10 mouse cellular contexts compared by ENCODE assay signal in the genomic region with DNA sequence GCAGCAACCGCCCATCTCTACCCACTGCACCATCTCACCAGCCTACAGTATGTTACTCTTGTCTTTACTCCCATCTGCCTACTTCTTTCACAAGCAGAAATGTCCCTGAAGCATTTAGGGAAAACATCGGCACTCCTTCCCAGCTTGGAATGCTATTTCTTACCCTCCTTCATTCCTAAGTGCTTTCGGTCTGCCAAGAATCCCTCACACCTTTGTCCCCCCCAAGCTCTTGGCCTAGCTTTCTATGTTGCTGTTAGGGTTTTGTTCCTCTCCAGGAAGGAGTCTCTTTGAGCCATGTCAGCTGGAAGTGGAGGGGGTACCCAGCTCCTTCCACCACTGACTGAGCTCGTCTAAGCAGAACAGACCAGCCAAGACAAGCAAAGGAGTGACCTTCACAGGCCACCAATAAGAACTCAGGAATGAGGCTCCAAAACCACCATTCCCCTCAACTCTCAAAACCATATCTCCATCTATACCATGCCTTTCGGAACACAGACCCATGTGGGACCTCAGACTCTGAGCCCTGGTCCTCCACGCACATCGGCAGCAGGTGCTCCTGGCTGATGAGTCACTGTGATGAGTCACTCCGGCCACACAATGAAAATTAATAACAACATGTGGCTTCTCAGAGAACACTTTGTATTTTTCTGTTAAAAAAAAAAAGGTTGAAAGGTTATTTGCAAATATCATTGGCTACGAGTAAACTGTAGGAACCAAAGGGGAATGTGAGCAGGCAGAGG.
DNase-seq lines count a peak whose midpoint lies in the region; ATAC-seq and TF ChIP-seq lines count a peak whose summit lies in the region.
"Had no signal": no experiment of that assay in that cellular context is flagged by ENCODE, and none has a peak within 500 bp of the region (broad histone marks: within the 10 kb centered on the region; RNA-seq: fewer than 3 reads in every experiment).

No protein-coding gene starts in this region.

- no peak overlapping the region for H3K4me3 ChIP-seq in embryonic facial prominence, embryonic 14.5 days (ENCODE audit: low read depth, low read length)
- H3K4me3 ChIP-seq in embryonic facial prominence, embryonic 10.5 days, result no peak overlapping the region
- no peak overlapping the region for H3K4me3 ChIP-seq in limb, embryonic 15.5 days
- H3K4me3 ChIP-seq in limb, embryonic 10.5 days, result no peak overlapping the region
- H3K4me3 ChIP-seq in myocyte, result no peak overlapping the region
- H3K4me3 ChIP-seq: forebrain, embryonic 12.5 days had no signal

- no peaks in the 10 kb centered on the region for H3K36me3 ChIP-seq in embryonic facial prominence, embryonic 14.5 days (ENCODE audit: control insufficient read depth, insufficient read depth, low read length)
- no peaks in the 10 kb centered on the region for H3K36me3 ChIP-seq in embryonic facial prominence, embryonic 10.5 days (replicated peaks)
- no peaks in the 10 kb centered on the region for H3K36me3 ChIP-seq in limb, embryonic 15.5 days
- H3K36me3 ChIP-seq in limb, embryonic 10.5 days, result no peaks in the 10 kb centered on the region
- H3K36me3 ChIP-seq in myocyte (ENCODE audit: control insufficient read depth, insufficient read depth), result no peaks in the 10 kb centered on the region
- H3K36me3 ChIP-seq: forebrain, embryonic 12.5 days had no signal

- no peak for TF ChIP-seq POLR2A in myocyte (IDR thresholded peaks at IDR 0.05; ENCODE audit: insufficient read length, low read depth)

- H3K9ac ChIP-seq in embryonic facial prominence, embryonic 14.5 days (ENCODE audit: low read depth, low read length), result no peak overlapping the region
- no peak overlapping the region for H3K9ac ChIP-seq in limb, embryonic 15.5 days
- H3K9ac ChIP-seq: forebrain, embryonic 12.5 days had no signal

- H3K79me2 ChIP-seq in myocyte (ENCODE audit: control insufficient read depth, insufficient read depth), result no peaks in the 10 kb centered on the region

- no peak for ATAC-seq in embryonic facial prominence, embryonic 14.5 days (ENCODE audit: low read depth)
- ATAC-seq in limb, embryonic 15.5 days (ENCODE audit: insufficient number of reproducible peaks, low FRiP score, low TSS enrichment, low read depth), result no peak

- WGBS in embryonic facial prominence, embryonic 14.5 days, result 82% methylated on average over 9 of the region's 9 CpGs
- 91% methylated on average over 9 of the region's 9 CpGs for WGBS in embryonic facial prominence, embryonic 10.5 days
- 71% methylated on average over 9 of the region's 9 CpGs for WGBS in limb, embryonic 15.5 days
- 92% methylated on average over 9 of the region's 9 CpGs for WGBS in limb, embryonic 10.5 days

- H3K9me3 ChIP-seq in embryonic facial prominence, embryonic 14.5 days (ENCODE audit: control insufficient read depth, low read length), result no peaks in the 10 kb centered on the region
- H3K9me3 ChIP-seq in embryonic facial prominence, embryonic 10.5 days, result no peaks in the 10 kb centered on the region
- no peaks in the 10 kb centered on the region for H3K9me3 ChIP-seq in limb, embryonic 15.5 days
- H3K9me3 ChIP-seq in limb, embryonic 10.5 days (replicated peaks), result no peaks in the 10 kb centered on the region
- H3K9me3 ChIP-seq: forebrain, embryonic 12.5 days had no signal

- no peaks in the 10 kb centered on the region for H3K27me3 ChIP-seq in embryonic facial prominence, embryonic 14.5 days (replicated peaks; ENCODE audit: control insufficient read depth, insufficient read depth, low read length)
- no peaks in the 10 kb centered on the region for H3K27me3 ChIP-seq in embryonic facial prominence, embryonic 10.5 days (replicated peaks; ENCODE audit: low read depth, poor library complexity, severe bottlenecking)
- H3K27me3 ChIP-seq in limb, embryonic 15.5 days, result no peaks in the 10 kb centered on the region
- no peaks in the 10 kb centered on the region for H3K27me3 ChIP-seq in limb, embryonic 10.5 days (ENCODE audit: low read depth, poor library complexity, severe bottlenecking)
- H3K27me3 ChIP-seq in myocyte (ENCODE audit: control insufficient read depth, insufficient read depth, insufficient read length), result no peaks in the 10 kb centered on the region
- H3K27me3 ChIP-seq: forebrain, embryonic 12.5 days had no signal

- no peak overlapping the region for H3K27ac ChIP-seq in embryonic facial prominence, embryonic 14.5 days (replicated peaks; ENCODE audit: low read depth, low read length)
- H3K27ac ChIP-seq in embryonic facial prominence, embryonic 10.5 days (replicated peaks), result no peak overlapping the region
- H3K27ac ChIP-seq in limb, embryonic 15.5 days, result 0 out of 2 replicates have a peak overlapping the region, but pooled peaks have one; percentile 7
- no peak overlapping the region for H3K27ac ChIP-seq in limb, embryonic 10.5 days
- H3K27ac ChIP-seq: forebrain, embryonic 12.5 days had no signal

- peak; percentile 13 for DNase-seq in embryonic facial prominence, embryonic 14.5 days (ENCODE audit: low spot score)
- DNase-seq in embryonic facial prominence, embryonic 10.5 days (ENCODE audit: low spot score), result no peak
- no peak for DNase-seq in limb, embryonic 10.5 days (ENCODE audit: low spot score)
- peak; percentile 51 for DNase-seq in Muller cell, postnatal 12 days (ENCODE audit: inconsistent ontology term)
- no peak for DNase-seq in right cerebral cortex, postnatal 14 days
- DNase-seq in ovary, adult 18-20 months (ENCODE audit: low spot score), result no peak
- DNase-seq: thymus, postnatal 4 days had no signal

- H3ac ChIP-seq in myocyte (ENCODE audit: control insufficient read depth, insufficient read length), result no peak overlapping the region

- H3K4me1 ChIP-seq in embryonic facial prominence, embryonic 14.5 days (ENCODE audit: control insufficient read depth, insufficient read depth, low read length), result no peaks in the 10 kb centered on the region
- no peaks in the 10 kb centered on the region for H3K4me1 ChIP-seq in embryonic facial prominence, embryonic 10.5 days
- 0 out of 2 replicates have a peak, but pooled peaks cover 3% of the 10 kb centered on the region for H3K4me1 ChIP-seq in limb, embryonic 15.5 days
- no peaks in the 10 kb centered on the region for H3K4me1 ChIP-seq in limb, embryonic 10.5 days
- H3K4me1 ChIP-seq: forebrain, embryonic 12.5 days had no signal

- H3K4me2 ChIP-seq in embryonic facial prominence, embryonic 14.5 days (ENCODE audit: low read depth, low read length), result no peak overlapping the region
- no peak overlapping the region for H3K4me2 ChIP-seq in limb, embryonic 15.5 days
- peak overlapping the region; percentile 37 for H3K4me2 ChIP-seq in myocyte (ENCODE audit: low read depth)
- H3K4me2 ChIP-seq: forebrain, embryonic 12.5 days had no signal

TF ChIP-seq in myocyte, 11 proteins besides CTCF, POLR2A, EP300 and RAD21:
- no peak for TF ChIP-seq E2F4 (IDR thresholded peaks at IDR 0.05; ENCODE audit: insufficient read depth)
- no peak for TF ChIP-seq REST (IDR thresholded peaks at IDR 0.05; ENCODE audit: insufficient read depth, insufficient read length)
- peak in 2 of 3 experiments; percentile 77 to 85 for TF ChIP-seq MYOG (IDR thresholded peaks at IDR 0.05; ENCODE audit: control insufficient read depth in 1 of 3, insufficient read depth in 1 of 3, insufficient read length in 2 of 3, low read depth in 2 of 3)
- TF ChIP-seq MYOD1 (IDR thresholded peaks at IDR 0.05; ENCODE audit: control insufficient read depth in 1 of 3, insufficient read length in 2 of 3, low read depth in 2 of 3), result peak in 2 of 3 experiments; percentile 88 to 89
- no peak for TF ChIP-seq CEBPB (IDR thresholded peaks at IDR 0.05; ENCODE audit: insufficient read depth, poor library complexity, severe bottlenecking)
- no peak for TF ChIP-seq SRF (IDR thresholded peaks at IDR 0.05; ENCODE audit: control insufficient read depth, insufficient read length, low read depth)
- TF ChIP-seq MAX (IDR thresholded peaks at IDR 0.05; ENCODE audit: low read depth), result no peak
- peak; percentile 42 for TF ChIP-seq TCF12 (IDR thresholded peaks at IDR 0.05; ENCODE audit: insufficient read depth, poor library complexity, severe bottlenecking)
- peak; percentile 44 for TF ChIP-seq TCF3 (IDR thresholded peaks at IDR 0.05; ENCODE audit: insufficient read length, low read depth)

Comparison
In these comparisons a context has a peak if more than half of its experiments do, and no peak if none do; other contexts are left out.
1. DNase-seq: peak in embryonic facial prominence, embryonic 14.5 days (single experiment) and Muller cell, postnatal 12 days (single experiment); none in embryonic facial prominence, embryonic 10.5 days (single experiment), limb, embryonic 10.5 days (single experiment), right cerebral cortex, postnatal 14 days (single experiment) and ovary, adult 18-20 months (single experiment).